Mouse (Mus musculus): ENCODE data around the gene Nudc. TPM values are rescaled to one million over a fixed set of nuclear protein-coding genes. Genes with fewer than 3 reads are reported as not detected.

Gene Nudc
- polyA plus RNA-seq, 1 experiment from 2014 or later: 192 TPM

DNA sequence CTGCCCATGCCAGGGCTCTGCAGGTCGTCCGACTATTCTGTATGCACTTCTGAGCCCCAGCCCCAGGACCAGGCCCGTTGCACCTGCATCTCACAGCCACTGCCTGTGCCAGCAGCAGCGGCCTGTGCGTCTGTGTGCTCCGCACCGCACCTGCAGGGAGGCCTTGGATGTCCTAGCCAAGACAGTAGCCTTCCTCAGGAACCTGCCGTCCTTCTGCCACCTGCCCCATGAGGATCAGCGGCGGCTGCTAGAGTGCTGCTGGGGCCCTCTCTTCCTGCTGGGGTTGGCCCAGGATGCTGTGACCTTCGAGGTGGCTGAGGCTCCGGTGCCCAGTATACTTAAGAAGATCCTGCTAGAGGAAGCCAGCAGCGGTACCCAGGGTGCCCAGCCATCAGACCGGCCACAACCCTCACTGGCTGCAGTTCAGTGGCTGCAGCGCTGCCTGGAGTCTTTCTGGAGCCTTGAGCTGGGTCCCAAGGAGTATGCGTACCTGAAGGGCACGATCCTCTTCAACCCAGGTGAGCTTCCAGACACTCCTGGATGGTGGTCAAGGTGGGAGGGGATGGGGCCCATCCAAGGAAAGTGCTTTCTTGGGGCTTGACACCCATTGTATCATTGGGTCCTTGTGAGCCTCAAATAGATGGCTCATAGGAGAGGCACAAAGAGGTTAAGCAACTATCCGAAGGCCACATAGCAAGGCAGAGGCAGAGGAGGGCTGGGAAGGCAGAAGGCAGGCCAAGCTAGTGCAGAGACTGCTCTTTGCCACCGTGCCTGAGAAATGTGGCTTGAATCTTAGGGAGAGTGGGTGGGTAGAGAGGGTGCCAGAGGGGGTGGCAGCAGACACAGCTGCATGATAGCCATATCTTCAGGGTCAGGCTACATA, 7.9 kb upstream of the Nudc start:
- Histone ChIP-seq H3K27me3 (ENCODE audit: control insufficient read depth, insufficient read depth, low read length) (no peaks in the 10 kb centered on the region), H3K4me1 (ENCODE audit: control insufficient read depth, insufficient read depth, low read length) (no peaks in the 10 kb centered on the region), H3K9me3 (ENCODE audit: control insufficient read depth, low read depth, low read length) (no peaks in the 10 kb centered on the region), H3K4me3 (ENCODE audit: low read depth, low read length) (peak overlapping the region; percentile 11; the same call in 1 of the 2 replicates), H3K27ac (ENCODE audit: low read length) (peak overlapping the region; percentile 39; the same call in 1 of the 2 replicates), H3K4me2 (replicated peaks; ENCODE audit: low read depth, low read length) (peak overlapping the region; percentile 26), H3K36me3 (ENCODE audit: control insufficient read depth, insufficient read depth, low read length) (no peaks in the 10 kb centered on the region), H3K9ac (replicated peaks; ENCODE audit: low read depth, low read length) (no peak overlapping the region)
- ATAC-seq (ENCODE audit: insufficient number of reproducible peaks, insufficient read depth, low FRiP score, low read depth): no peak
- 66% methylated on average over 19 of the region's 19 CpGs for WGBS

- Histone ChIP-seq H3K9ac (replicated peaks; ENCODE audit: low read depth, low read length) (no peak within 1 kb of the TSS), H3K27me3 (ENCODE audit: control insufficient read depth, insufficient read depth, low read length) (no peaks in the 10 kb centered on the region), H3K4me2 (replicated peaks; ENCODE audit: low read depth, low read length) (peak within 1 kb of the TSS; percentile 26), H3K36me3 (ENCODE audit: control insufficient read depth, insufficient read depth, low read length) (no peaks in the 10 kb centered on the region), H3K4me3 (ENCODE audit: low read depth, low read length) (peak within 1 kb of the TSS; percentile 11; the same call in 1 of the 2 replicates), H3K27ac (ENCODE audit: low read length) (peak within 1 kb of the TSS; percentile 39; the same call in 1 of the 2 replicates), H3K4me1 (ENCODE audit: control insufficient read depth, insufficient read depth, low read length) (no peaks in the 10 kb centered on the region), H3K9me3 (ENCODE audit: control insufficient read depth, low read depth, low read length) (no peaks in the 10 kb centered on the region)
- 62% methylated on average over 10 of the region's 10 CpGs for WGBS
- ATAC-seq (ENCODE audit: insufficient number of reproducible peaks, insufficient read depth, low FRiP score, low read depth): 0 out of 2 replicates have a peak, but pooled peaks have one; percentile 55
Observed at GRCm38 (mm10) chr4:133552768-133553447, 7.1 kb upstream of the Nudc start, which contains the start of gene Nr0b2. Gene Nr0b2 (plus strand): TSS chr4:133553376.

GRCm38 (mm10) chr4:133552029-133552428, 6.2 kb upstream of the Nudc start:
- ATAC-seq (ENCODE audit: insufficient number of reproducible peaks, insufficient read depth, low FRiP score, low read depth): no peak
- Histone ChIP-seq H3K4me1 (ENCODE audit: control insufficient read depth, insufficient read depth, low read length) (no peaks in the 10 kb centered on the region), H3K9ac (replicated peaks; ENCODE audit: low read depth, low read length) (no peak overlapping the region), H3K9me3 (ENCODE audit: control insufficient read depth, low read depth, low read length) (no peaks in the 10 kb centered on the region), H3K4me2 (replicated peaks; ENCODE audit: low read depth, low read length) (no peak overlapping the region), H3K4me3 (ENCODE audit: low read depth, low read length) (no peak overlapping the region), H3K27me3 (ENCODE audit: control insufficient read depth, insufficient read depth, low read length) (no peaks in the 10 kb centered on the region), H3K27ac (ENCODE audit: low read length) (no peak overlapping the region), H3K36me3 (ENCODE audit: control insufficient read depth, insufficient read depth, low read length) (no peaks in the 10 kb centered on the region)
- WGBS: 77% methylated on average over 1 of the region's 1 CpGs

DNA sequence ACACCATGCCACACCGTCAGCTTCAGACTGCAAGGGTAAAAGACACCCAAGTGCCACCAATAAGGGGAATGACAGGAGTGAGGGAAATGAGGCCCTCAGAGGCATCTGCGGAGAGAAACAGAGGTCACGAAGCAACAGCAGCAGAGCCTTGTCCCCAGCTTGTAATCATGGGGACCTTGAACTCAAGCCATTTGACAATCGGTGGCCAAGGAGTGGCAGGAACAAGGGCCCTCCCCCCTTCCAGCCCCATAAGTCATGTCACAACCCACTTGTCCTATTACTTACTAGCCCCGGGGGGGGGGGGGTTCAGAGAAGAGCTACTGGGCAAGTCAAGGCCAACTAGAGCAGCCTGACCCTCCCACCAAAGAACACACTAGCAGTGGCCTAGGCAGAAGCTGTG, 9.1 kb downstream of the Nudc start:
- Histone ChIP-seq H3K9me3 (ENCODE audit: control insufficient read depth, low read depth, low read length) (no peaks in the 10 kb centered on the region), H3K4me1 (ENCODE audit: control insufficient read depth, insufficient read depth, low read length) (no peaks in the 10 kb centered on the region), H3K4me2 (replicated peaks; ENCODE audit: low read depth, low read length) (no peak overlapping the region), H3K9ac (replicated peaks; ENCODE audit: low read depth, low read length) (no peak overlapping the region), H3K27me3 (ENCODE audit: control insufficient read depth, insufficient read depth, low read length) (no peaks in the 10 kb centered on the region), H3K36me3 (ENCODE audit: control insufficient read depth, insufficient read depth, low read length) (peaks cover 70% of the 10 kb centered on the region), H3K4me3 (ENCODE audit: low read depth, low read length) (no peak overlapping the region), H3K27ac (ENCODE audit: low read length) (no peak overlapping the region)
- WGBS: 83% methylated on average over 5 of the region's 5 CpGs
- no peak for ATAC-seq (ENCODE audit: insufficient number of reproducible peaks, insufficient read depth, low FRiP score, low read depth)

DNA sequence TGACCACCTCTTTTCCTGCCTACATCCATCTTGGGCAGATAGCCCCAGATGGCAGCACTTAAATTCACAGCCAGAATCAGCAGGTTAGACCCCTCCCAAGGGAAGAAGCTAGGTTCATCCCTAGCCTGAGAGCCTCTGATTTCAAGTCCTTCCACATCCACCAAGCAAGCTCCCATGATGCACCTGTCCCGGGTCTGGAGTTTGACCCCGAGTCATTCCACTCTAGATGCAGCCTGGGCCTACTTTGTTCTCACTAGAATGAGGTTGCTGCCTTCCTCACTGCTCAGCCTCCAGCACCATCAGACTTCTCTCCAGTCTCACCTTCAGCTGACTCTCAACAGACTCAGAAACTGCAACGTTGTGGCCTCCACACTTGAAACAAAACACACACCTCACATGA, 9.7 kb downstream of the Nudc start:
- no peak overlapping the region for H3K4me3 ChIP-seq (ENCODE audit: low read depth, low read length)
- H3K27me3 ChIP-seq (ENCODE audit: control insufficient read depth, insufficient read depth, low read length): no peaks in the 10 kb centered on the region
- no peaks in the 10 kb centered on the region for H3K9me3 ChIP-seq (ENCODE audit: control insufficient read depth, low read depth, low read length)
- no peaks in the 10 kb centered on the region for H3K4me1 ChIP-seq (ENCODE audit: control insufficient read depth, insufficient read depth, low read length)
- ATAC-seq (ENCODE audit: insufficient number of reproducible peaks, insufficient read depth, low FRiP score, low read depth): no peak
- no peak overlapping the region for H3K27ac ChIP-seq (ENCODE audit: low read length)
- H3K9ac ChIP-seq (replicated peaks; ENCODE audit: low read depth, low read length): no peak overlapping the region
- no peak overlapping the region for H3K4me2 ChIP-seq (replicated peaks; ENCODE audit: low read depth, low read length)
- 86% methylated on average over 3 of the region's 3 CpGs for WGBS
- peaks cover 73% of the 10 kb centered on the region for H3K36me3 ChIP-seq (ENCODE audit: control insufficient read depth, insufficient read depth, low read length)

DNA sequence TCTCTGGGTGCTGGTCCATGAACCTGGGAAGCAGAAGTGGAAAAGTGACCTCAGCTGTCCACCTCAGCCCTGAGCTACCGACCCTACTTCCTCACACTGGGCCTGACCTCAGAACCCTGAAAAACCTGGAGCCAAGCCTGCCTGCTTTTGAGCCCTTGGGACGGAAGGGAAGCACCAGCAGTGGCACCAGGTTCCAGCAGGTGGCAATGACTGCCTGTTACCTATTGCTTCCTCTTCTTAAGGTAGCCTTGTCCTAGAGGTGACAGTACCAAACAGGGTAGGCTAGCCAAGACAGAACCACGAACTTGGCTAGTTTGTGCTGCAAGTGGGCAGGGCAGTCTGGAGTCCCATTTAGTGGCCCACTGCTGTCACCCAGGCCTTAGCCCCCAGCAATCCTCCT, 13.0 kb downstream of the Nudc start:
- no peak for ATAC-seq (ENCODE audit: insufficient number of reproducible peaks, insufficient read depth, low FRiP score, low read depth)
- no peaks in the 10 kb centered on the region for H3K4me1 ChIP-seq (ENCODE audit: control insufficient read depth, insufficient read depth, low read length)
- H3K36me3 ChIP-seq (ENCODE audit: control insufficient read depth, insufficient read depth, low read length): peaks cover 69% of the 10 kb centered on the region
- no peak overlapping the region for H3K4me3 ChIP-seq (ENCODE audit: low read depth, low read length)
- H3K27ac ChIP-seq (ENCODE audit: low read length): no peak overlapping the region
- no peak overlapping the region for H3K9ac ChIP-seq (replicated peaks; ENCODE audit: low read depth, low read length)
- no peaks in the 10 kb centered on the region for H3K27me3 ChIP-seq (ENCODE audit: control insufficient read depth, insufficient read depth, low read length)
- H3K9me3 ChIP-seq (ENCODE audit: control insufficient read depth, low read depth, low read length): no peaks in the 10 kb centered on the region
- no peak overlapping the region for H3K4me2 ChIP-seq (replicated peaks; ENCODE audit: low read depth, low read length)
- WGBS: 81% methylated on average over 3 of the region's 3 CpGs

DNA sequence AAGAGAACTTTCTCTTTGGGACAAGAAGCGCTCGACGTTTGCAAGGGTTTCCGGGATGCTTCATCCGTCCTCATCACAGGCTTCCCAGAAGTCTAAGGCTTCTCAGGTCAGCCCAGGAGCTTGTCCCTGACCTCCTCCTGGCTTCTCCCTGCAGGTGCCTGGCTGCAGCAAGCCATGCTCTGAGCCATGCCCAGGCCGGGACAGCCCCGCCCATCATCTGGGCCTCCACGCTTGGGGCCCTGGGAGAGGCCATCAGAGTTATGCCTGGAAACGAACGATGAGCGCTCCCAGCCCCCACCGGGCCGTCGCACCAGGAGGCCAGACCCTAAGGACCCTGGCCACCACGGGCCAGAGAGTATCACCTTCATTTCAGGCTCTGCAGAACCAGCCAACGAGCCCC, 18.0 kb downstream of the Nudc start:
- Histone ChIP-seq H3K36me3 (ENCODE audit: control insufficient read depth, insufficient read depth, low read length) (peaks cover 33% of the 10 kb centered on the region), H3K27me3 (ENCODE audit: control insufficient read depth, insufficient read depth, low read length) (no peaks in the 10 kb centered on the region), H3K4me1 (ENCODE audit: control insufficient read depth, insufficient read depth, low read length) (no peaks in the 10 kb centered on the region), H3K4me2 (replicated peaks; ENCODE audit: low read depth, low read length) (no peak overlapping the region), H3K9ac (replicated peaks; ENCODE audit: low read depth, low read length) (no peak overlapping the region), H3K9me3 (ENCODE audit: control insufficient read depth, low read depth, low read length) (no peaks in the 10 kb centered on the region), H3K27ac (ENCODE audit: low read length) (no peak overlapping the region), H3K4me3 (ENCODE audit: low read depth, low read length) (no peak overlapping the region)
- no peak for ATAC-seq (ENCODE audit: insufficient number of reproducible peaks, insufficient read depth, low FRiP score, low read depth)
- 62% methylated on average over 16 of the region's 16 CpGs for WGBS

GRCm38 (mm10) chr4:133521502-133521901, 24.3 kb downstream of the Nudc start:
- Histone ChIP-seq H3K4me2 (replicated peaks; ENCODE audit: low read depth, low read length) (no peak overlapping the region), H3K4me1 (ENCODE audit: control insufficient read depth, insufficient read depth, low read length) (peaks cover 4% of the 10 kb centered on the region; the same call in 1 of the 2 replicates), H3K9me3 (ENCODE audit: control insufficient read depth, low read depth, low read length) (no peaks in the 10 kb centered on the region), H3K27ac (ENCODE audit: low read length) (no peak overlapping the region), H3K4me3 (ENCODE audit: low read depth, low read length) (no peak overlapping the region), H3K36me3 (ENCODE audit: control insufficient read depth, insufficient read depth, low read length) (no peaks in the 10 kb centered on the region), H3K9ac (replicated peaks; ENCODE audit: low read depth, low read length) (no peak overlapping the region), H3K27me3 (ENCODE audit: control insufficient read depth, insufficient read depth, low read length) (peaks cover 11% of the 10 kb centered on the region; the same call in 1 of the 2 replicates)
- ATAC-seq (ENCODE audit: insufficient number of reproducible peaks, insufficient read depth, low FRiP score, low read depth): no peak
- WGBS: 57% methylated on average over 2 of the region's 2 CpGs
